In the genomic region with DNA sequence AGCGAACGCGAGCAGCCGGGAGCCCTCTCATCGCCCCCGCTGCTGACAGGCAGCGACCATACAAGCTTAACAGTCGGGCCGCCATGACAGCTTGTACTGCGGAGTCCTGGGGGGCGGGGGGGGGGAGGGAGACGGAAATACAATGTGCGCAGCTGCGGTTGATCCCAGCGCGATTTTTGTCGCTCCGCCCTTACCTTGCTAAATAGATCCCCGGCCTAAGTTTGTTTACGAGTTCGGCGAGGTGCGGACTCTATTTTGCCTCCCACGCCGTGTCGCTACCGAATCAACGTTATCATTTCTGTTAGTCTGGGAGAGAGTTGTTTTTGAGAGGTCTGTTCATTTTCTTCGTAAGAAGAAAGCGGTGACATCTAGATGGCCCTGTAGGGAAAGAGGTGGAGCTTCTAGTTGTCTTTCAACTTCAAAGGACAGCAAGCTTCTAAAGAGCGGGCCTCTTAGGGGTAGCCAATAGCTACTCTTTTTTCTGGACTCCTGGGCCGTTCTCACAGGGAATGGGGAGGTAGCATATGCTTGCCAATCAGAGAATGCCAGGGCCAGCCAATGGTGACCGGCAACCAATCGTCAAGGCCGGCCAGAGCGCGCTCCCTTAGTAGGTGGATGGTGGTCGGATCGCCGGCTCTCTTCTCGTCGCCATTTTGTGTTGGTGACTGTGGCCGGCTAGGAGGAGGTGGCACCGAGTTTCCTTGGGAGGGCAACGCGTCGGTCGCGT, we compare ENCODE assay signal across 1 mouse cellular context.
TF ChIP-seq lines count a peak whose summit lies in the region.

A gene (plus strand): TSS at position 328 of the 727 bp plus-strand sequence.
A gene (minus strand): TSS at position 444 of the 727 bp plus-strand sequence.

TF ChIP-seq in MEL, 35 proteins besides CTCF, POLR2A, EP300 and RAD21 (continued from another document):
- TF ChIP-seq ETS1 (IDR thresholded peaks at IDR 0.05; ENCODE audit: low read depth, low read length), result 0 out of 2 replicates have a peak, but pooled peaks have one; percentile 32
- peak; percentile 63 for TF ChIP-seq ZMIZ1 (IDR thresholded peaks at IDR 0.05; ENCODE audit: low read depth, low read length)
- peak; percentile 88; the same call in 1 of the 2 replicates for TF ChIP-seq MAZ (IDR thresholded peaks at IDR 0.05; ENCODE audit: low read depth, low read length)
- TF ChIP-seq HCFC1 (IDR thresholded peaks at IDR 0.05; ENCODE audit: low read depth, low read length), result peak; percentile 84
- TF ChIP-seq POLR2AphosphoS5 (IDR thresholded peaks at IDR 0.05; ENCODE audit: borderline replicate concordance, low read depth, low read length), result peak; percentile 25; the same call in 1 of the 2 replicates
- TF ChIP-seq KAT2A (conservative IDR thresholded peaks at IDR 0.05; ENCODE audit: low read depth, low read length), result peak; percentile 56; the same call in 1 of the 2 replicates
- 0 out of 2 replicates have a peak, but pooled peaks have one; percentile 24 for TF ChIP-seq TCF12 (IDR thresholded peaks at IDR 0.05; ENCODE audit: low read depth, low read length)
